Mouse (Mus musculus) frontal cortex, adult 2 months (tissue): Measurements from ENCODE around the gene Cryaa. TPM values are rescaled to one million over a fixed set of nuclear protein-coding genes. Genes with fewer than 3 reads are reported as not detected.

Source experiments
- DNase-seq, 2 experiments: peaks; one replicate each; pipeline ENCODE4 v3.0.0; 2022; ENCODE audit warnings: low spot score in 1 of 2; ENCODE audit errors: extremely low spot score in 1 of 2
- polyA plus RNA-seq: library from polyadenylated mRNA; depleted of rRNA; stranded (reverse); fragments of >200 nt; gene quantifications from 2 replicates; pipeline ENCODE4 v1.2.3, GENCODE M21; 2012; rRNA removed

Gene Cryaa
- polyA plus RNA-seq, 1 experiment = 0.20 TPM

GRCm38 (mm10) chr17:31705271-31706020, 27.8 kb downstream of the Cryaa start:
- DNase-seq = peak in 1 of 2 experiments; percentile 60

DNA sequence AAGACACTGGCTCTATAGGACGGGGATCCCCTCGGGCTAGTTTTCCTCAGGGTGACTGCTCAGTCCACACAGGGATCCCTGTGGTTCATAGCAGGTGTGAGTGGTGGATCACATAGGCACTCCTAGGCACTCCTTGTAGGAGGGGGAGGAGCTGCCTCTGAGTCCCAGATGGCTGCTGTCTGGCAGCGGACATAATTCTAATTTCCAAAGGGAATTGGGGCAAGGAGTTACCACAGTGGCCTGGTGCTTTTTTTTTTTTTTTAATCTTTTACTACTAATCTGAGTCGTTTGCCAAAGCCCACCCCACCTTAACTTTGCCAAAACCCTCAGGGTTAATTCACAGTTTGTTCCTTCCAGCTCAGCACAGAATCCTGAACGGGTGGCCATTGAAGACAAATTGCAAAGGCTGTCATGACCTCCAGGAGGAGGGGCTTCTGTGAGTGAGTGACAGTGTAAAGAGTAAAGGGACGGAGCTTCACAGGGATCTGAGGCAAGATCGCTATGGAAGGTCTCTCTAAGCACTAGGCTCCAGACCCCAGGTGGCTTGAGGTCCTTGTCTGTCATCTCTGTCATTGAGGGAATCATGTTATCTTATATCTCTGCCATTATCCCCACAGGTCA, 31.6 kb downstream of the Cryaa start:
- DNase-seq = no peak

DNA sequence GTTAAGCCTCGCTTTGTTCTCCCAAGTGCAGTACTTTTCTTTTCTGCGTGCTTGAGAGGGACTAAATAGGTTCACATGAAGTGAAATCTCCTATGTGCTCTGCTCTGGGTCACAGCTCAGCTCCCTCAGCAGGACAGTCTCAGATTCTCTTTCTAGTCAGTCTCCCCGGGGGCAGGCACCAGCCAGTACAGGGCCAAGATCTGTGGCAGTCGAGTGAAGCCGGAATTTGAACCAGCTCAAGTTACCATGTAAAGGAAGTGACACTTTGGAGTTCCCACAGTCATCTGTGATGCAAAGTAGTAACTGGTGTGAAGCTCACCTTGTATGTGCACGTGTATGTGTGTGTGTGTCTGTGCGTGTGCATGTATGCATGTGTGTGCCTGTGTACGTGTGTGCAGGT, 32.8 kb downstream of the Cryaa start:
- DNase-seq = no peak

- no peak for DNase-seq
These were observed 36.1 kb downstream of the Cryaa start for GRCm38 (mm10) chr17:31713709-31714108.

GRCm38 (mm10) chr17:31714125-31714524, 36.5 kb downstream of the Cryaa start:
- DNase-seq = no peak

DNA sequence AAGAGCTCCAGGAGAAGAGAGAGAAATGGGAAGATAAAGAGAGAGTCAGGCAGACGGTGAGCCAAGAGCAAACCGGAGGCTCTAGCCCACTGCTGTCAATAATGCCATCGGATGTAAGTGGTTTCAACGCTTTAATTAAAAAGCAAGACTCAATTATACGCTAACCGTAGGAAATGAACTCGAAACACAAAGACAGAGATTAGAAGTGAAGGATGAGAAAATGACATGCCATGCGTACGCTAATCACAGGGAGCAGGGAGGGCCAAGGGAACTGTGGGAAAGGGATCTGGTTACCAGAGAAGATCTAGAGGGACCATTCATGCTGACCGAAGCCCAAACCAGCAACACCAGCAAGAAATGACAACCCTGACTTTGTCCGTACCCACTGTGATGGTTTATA, 37.4 kb downstream of the Cryaa start:
- DNase-seq = no peak

DNA sequence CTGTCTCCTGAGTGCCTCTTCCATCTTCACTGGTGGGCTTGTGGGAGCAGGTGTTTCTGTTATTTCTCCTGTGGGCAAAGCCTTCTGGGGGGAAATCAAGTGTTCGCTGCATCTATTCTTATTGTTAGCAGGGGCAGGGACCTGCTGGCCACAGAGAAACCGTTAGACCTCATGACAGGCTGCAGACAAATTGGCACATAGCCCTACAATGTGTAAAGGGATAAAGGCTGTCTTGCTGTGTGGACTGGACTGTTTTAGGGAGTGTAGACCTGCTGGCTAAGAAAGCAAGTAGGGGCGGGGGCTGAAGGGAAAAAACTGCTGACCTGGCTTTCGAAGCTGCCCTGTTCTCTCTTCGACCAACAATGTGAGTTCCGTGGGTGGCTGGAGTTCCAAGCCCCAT, 44.0 kb downstream of the Cryaa start:
- DNase-seq = no peak

DNA sequence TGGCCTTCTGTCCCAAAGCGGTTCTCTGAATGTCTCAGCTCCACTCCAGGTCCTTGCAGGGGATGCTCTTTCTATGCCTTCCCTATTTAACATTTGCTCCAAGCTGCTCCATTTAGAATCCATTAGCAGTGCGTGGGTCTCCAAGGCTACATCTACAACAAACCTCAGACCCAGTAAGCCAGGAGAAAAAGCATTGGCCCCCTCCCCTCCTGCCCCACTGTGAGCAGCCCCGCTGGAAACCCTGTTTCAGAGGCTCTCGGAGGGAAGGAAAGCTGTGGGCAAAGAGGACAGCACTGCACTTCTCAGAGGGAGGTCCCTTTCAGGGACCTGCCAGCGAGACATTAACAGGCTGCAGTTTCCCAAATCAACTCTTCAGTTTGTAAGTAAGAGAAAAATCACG, 47.8 kb downstream of the Cryaa start:
- DNase-seq = no peak

DNA sequence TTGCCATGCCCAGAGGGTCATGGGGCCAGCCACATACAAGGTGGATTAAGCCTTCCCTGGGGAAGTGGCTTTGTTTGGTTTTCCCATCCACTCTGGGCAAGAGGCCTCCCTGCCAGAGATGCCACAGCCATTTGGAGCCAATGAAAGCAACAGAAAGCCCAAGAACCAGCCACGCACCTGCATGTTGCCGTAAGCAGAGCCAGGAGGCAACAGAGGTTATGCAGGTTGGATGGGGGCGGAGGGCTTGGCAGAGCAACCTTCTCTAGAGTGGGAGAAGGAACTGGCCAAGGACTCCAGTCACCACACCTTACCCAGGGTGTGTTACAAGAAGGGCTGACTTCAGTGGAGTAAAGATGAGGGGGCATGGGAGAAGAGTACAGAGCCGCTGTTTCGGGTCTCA, 48.6 kb downstream of the Cryaa start:
- no peak for DNase-seq

DNA sequence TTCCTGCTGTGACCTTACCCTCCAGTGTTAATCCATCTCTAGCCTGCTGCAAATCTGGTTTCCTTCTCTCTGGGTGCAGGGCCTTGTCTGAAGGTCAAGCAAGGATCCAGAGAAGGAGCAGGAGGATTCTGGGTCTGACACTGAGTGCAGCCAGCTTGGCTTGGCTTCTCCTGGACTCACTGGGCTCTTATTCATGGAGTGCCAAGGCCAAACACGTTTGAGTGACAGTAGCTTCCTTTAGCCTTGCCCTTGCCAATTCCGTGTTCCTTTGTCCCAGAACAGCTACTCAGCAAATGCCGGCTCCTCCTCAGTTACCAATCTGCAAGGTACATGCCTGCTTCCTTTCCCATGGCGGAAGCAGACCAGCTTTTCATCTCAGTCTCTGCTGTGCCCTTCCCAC, 49.6 kb downstream of the Cryaa start:
- DNase-seq = peak in 1 of 2 experiments; percentile 33

GRCm38 (mm10) chr17:31728043-31728442, 50.4 kb downstream of the Cryaa start:
- DNase-seq = no peak

DNA sequence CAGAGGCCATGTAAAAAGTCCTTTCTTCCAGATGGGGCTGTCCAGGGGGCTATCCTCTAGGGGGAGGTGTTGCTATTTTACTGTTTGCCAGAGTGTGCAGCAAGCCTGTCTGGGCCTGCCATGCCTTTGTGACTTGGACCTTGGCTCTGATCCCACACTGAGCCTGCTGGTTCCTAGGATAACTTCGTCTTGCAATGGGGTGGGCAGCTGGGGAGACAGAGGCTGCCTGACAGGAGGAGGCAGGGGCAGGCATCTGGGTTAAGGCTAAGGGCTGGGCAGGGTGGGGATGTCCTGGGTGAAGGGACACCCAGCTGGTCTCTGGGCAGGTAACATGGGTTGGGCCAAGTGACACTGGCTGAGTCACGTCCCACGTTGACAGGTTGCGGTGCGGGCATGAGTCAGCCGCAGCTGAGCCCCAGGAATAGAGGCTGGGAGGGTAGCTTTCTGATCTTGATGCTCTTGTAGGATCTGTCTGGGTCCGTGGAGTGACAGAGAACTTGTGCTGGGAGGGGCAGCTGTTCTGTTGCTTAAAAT, 51.4 kb downstream of the Cryaa start:
- peak in 1 of 2 experiments; percentile 19 for DNase-seq

DNA sequence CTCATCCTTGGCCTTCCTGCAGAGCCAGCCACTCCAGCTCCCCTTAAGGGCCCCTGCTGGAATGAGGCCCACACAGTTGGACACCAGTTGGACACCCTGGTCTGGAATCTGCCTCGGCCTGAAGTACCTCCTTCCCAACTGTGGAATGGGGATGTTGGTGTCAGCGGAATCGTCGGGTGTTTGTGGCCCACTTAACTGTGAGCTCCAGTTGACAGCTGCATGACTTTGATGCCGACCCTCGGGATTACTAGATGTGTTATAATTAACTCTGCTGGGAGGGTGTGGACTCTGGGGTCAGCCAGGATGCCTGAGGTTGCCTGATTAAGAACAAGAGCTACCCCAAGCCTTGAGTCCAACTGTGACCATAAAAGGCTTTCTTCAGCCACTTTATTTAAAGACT, 53.4 kb downstream of the Cryaa start:
- DNase-seq = no peak

Other genes starting within 250 kb of the Cryaa start
- gene Wdr4, start 157.8 kb upstream of the Cryaa start, polyA plus RNA-seq = 24.8 and 30.3 TPM in 2 replicates
- 313 and 363 TPM in 2 replicates for gene Ndufv3, start 157.7 kb upstream of the Cryaa start, polyA plus RNA-seq
- 27.2 and 31.0 TPM in 2 replicates for gene Pknox1, start 113.1 kb upstream of the Cryaa start, polyA plus RNA-seq
- 32.1 and 35.1 TPM in 2 replicates for gene Cbs, start 40.6 kb upstream of the Cryaa start, polyA plus RNA-seq
- 159 and 172 TPM in 2 replicates for gene U2af1, start 18.9 kb upstream of the Cryaa start, polyA plus RNA-seq
- 14.1 and 18.7 TPM in 2 replicates for gene Sik1, start 178.0 kb downstream of the Cryaa start, polyA plus RNA-seq